Mouse (Mus musculus): Measurements from ENCODE around the gene Cst3. TPM values are rescaled to one million over a fixed set of nuclear protein-coding genes. Genes with fewer than 3 reads are reported as not detected.

Cst3 gene
- 248 and 278 TPM in 2 replicates for polyA plus RNA-seq (2012; rRNA removed)

GRCm38 (mm10) chr2:148875335-148875811, at the start of gene Cst3:
Gene Cst3 (minus strand): TSS chr2:148875692.

GRCm38 (mm10) chr2:148864966-148865365, 10.5 kb downstream of the Cst3 start, which contains the start of gene 9230104L09Rik:
Gene 9230104L09Rik (minus strand): TSS chr2:148865038.

GRCm38 (mm10) chr2:148834912-148835311, 40.6 kb downstream of the Cst3 start, which contains the start of gene Cst9:
Gene Cst9 (plus strand): TSS chr2:148835147.

Other genes with a start within 250 kb of the Cst3 start
- 27.2 and 31.5 TPM in 2 replicates for gene Nxt1, start 203.1 kb downstream of the Cst3 start, polyA plus RNA-seq (2012; rRNA removed)
- 9.5 and 10.0 TPM in 2 replicates for gene Gzf1, start 194.7 kb downstream of the Cst3 start, polyA plus RNA-seq (2012; rRNA removed)
- gene Napb, start 143.2 kb downstream of the Cst3 start, polyA plus RNA-seq (2012; rRNA removed) = 0.53 and 0.74 TPM in 2 replicates
- not detected in 2 replicates for gene Cstl1, start 125.3 kb downstream of the Cst3 start, polyA plus RNA-seq (2012; rRNA removed)
- not detected in 2 replicates for gene Cst11, start 104.2 kb downstream of the Cst3 start, polyA plus RNA-seq (2012; rRNA removed)
- not detected in 2 replicates for gene 8030411F24Rik, start 93.7 kb downstream of the Cst3 start, polyA plus RNA-seq (2012; rRNA removed)
- gene Cst12, start 86.3 kb downstream of the Cst3 start, polyA plus RNA-seq (2012; rRNA removed) = 0.07 TPM in 1 of 2 replicates, not detected in the other
- gene Cst8, start 76.9 kb downstream of the Cst3 start, polyA plus RNA-seq (2012; rRNA removed) = 0.43 and 0.65 TPM in 2 replicates
- not detected in 2 replicates for gene Cst13, start 55.6 kb downstream of the Cst3 start, polyA plus RNA-seq (2012; rRNA removed)
- 0.19 and 0.22 TPM in 2 replicates for gene Cst9, start 40.5 kb downstream of the Cst3 start, polyA plus RNA-seq (2012; rRNA removed)
- not detected in 2 replicates for gene 9230104L09Rik, start 10.7 kb downstream of the Cst3 start, polyA plus RNA-seq (2012; rRNA removed)
- gene Gm1330, start 127.6 kb upstream of the Cst3 start, polyA plus RNA-seq (2012; rRNA removed) = not detected in 2 replicates
- gene Gm10750, start 141.5 kb upstream of the Cst3 start, polyA plus RNA-seq (2012; rRNA removed) = not detected in 2 replicates

Data from liver, embryonic 18 days (tissue).